Mouse (Mus musculus): Measurements from ENCODE around the gene Zbed3. TPM values are rescaled to one million over a fixed set of nuclear protein-coding genes. Genes with fewer than 3 reads are reported as not detected.

Gene Zbed3
- polyA plus RNA-seq, 1 experiment, result 13.7 TPM

- H3K4me3 ChIP-seq (ENCODE audit: low read depth, low read length), result peak overlapping the region; percentile 95
- H3K27me3 ChIP-seq (ENCODE audit: control insufficient read depth, insufficient read depth, low read length, poor library complexity, severe bottlenecking), result no peaks in the 10 kb centered on the region
Measured at GRCm38 (mm10) chr13:95336122-95336677, 12.8 kb downstream of the Zbed3 start.

GRCm38 (mm10) chr13:95343470-95343869, 20.1 kb downstream of the Zbed3 start:
- H3K9ac ChIP-seq (ENCODE audit: low read depth, poor library complexity, severe bottlenecking), result no peak overlapping the region
- no peak overlapping the region for H3K27ac ChIP-seq (ENCODE audit: insufficient read depth, low read length)
- TF ChIP-seq POLR2A (IDR thresholded peaks at IDR 0.05; ENCODE audit: insufficient read depth, low read length) (no peak), CTCF (IDR thresholded peaks at IDR 0.05; ENCODE audit: low read depth, low read length) (no peak), EP300 (IDR thresholded peaks at IDR 0.05; ENCODE audit: insufficient read depth, low read depth, low read length) (no peak)
- H3K36me3 ChIP-seq (ENCODE audit: control insufficient read depth, insufficient read depth, low read length, poor library complexity, severe bottlenecking), result no peaks in the 10 kb centered on the region
- H3K4me1 ChIP-seq (ENCODE audit: control insufficient read depth, insufficient read depth, low read length), result no peaks in the 10 kb centered on the region
- no peaks in the 10 kb centered on the region for H3K27me3 ChIP-seq (ENCODE audit: control insufficient read depth, insufficient read depth, low read length, poor library complexity, severe bottlenecking)
- H3K9me3 ChIP-seq (replicated peaks; ENCODE audit: control insufficient read depth, insufficient read depth, low read length, poor library complexity, severe bottlenecking), result no peaks in the 10 kb centered on the region
- H3K4me3 ChIP-seq (ENCODE audit: low read depth, low read length), result no peak overlapping the region

More at GRCm38 (mm10) chr13:95336122-95336677, 12.8 kb downstream of the Zbed3 start:
- H3K9me3 ChIP-seq (replicated peaks; ENCODE audit: control insufficient read depth, insufficient read depth, low read length, poor library complexity, severe bottlenecking), result no peaks in the 10 kb centered on the region
- H3K36me3 ChIP-seq (ENCODE audit: control insufficient read depth, insufficient read depth, low read length, poor library complexity, severe bottlenecking), result no peaks in the 10 kb centered on the region
- no peak overlapping the region for H3K27ac ChIP-seq (ENCODE audit: insufficient read depth, low read length)
- peak overlapping the region; percentile 89 for H3K9ac ChIP-seq (ENCODE audit: low read depth, poor library complexity, severe bottlenecking)
- no peaks in the 10 kb centered on the region for H3K4me1 ChIP-seq (ENCODE audit: control insufficient read depth, insufficient read depth, low read length)
- TF ChIP-seq EP300 (IDR thresholded peaks at IDR 0.05; ENCODE audit: insufficient read depth, low read depth, low read length) (no peak), POLR2A (IDR thresholded peaks at IDR 0.05; ENCODE audit: insufficient read depth, low read length) (no peak), CTCF (IDR thresholded peaks at IDR 0.05; ENCODE audit: low read depth, low read length) (peak; percentile 18)

GRCm38 (mm10) chr13:95345869-95346268, 22.5 kb downstream of the Zbed3 start:
- Histone ChIP-seq H3K4me1 (ENCODE audit: control insufficient read depth, insufficient read depth, low read length) (no peaks in the 10 kb centered on the region), H3K27ac (ENCODE audit: insufficient read depth, low read length) (no peak overlapping the region), H3K9ac (ENCODE audit: low read depth, poor library complexity, severe bottlenecking) (no peak overlapping the region), H3K9me3 (replicated peaks; ENCODE audit: control insufficient read depth, insufficient read depth, low read length, poor library complexity, severe bottlenecking) (no peaks in the 10 kb centered on the region), H3K4me3 (ENCODE audit: low read depth, low read length) (no peak overlapping the region), H3K27me3 (ENCODE audit: control insufficient read depth, insufficient read depth, low read length, poor library complexity, severe bottlenecking) (no peaks in the 10 kb centered on the region), H3K36me3 (ENCODE audit: control insufficient read depth, insufficient read depth, low read length, poor library complexity, severe bottlenecking) (no peaks in the 10 kb centered on the region)
- no peak for TF ChIP-seq EP300 (IDR thresholded peaks at IDR 0.05; ENCODE audit: insufficient read depth, low read depth, low read length)
- no peak for TF ChIP-seq CTCF (IDR thresholded peaks at IDR 0.05; ENCODE audit: low read depth, low read length)
- no peak for TF ChIP-seq POLR2A (IDR thresholded peaks at IDR 0.05; ENCODE audit: insufficient read depth, low read length)

GRCm38 (mm10) chr13:95347018-95347696, 23.7 kb downstream of the Zbed3 start:
- H3K4me1 ChIP-seq (ENCODE audit: control insufficient read depth, insufficient read depth, low read length), result no peaks in the 10 kb centered on the region
- TF ChIP-seq CTCF (IDR thresholded peaks at IDR 0.05; ENCODE audit: low read depth, low read length) (peak; percentile 71), EP300 (IDR thresholded peaks at IDR 0.05; ENCODE audit: insufficient read depth, low read depth, low read length) (no peak)
- H3K36me3 ChIP-seq (ENCODE audit: control insufficient read depth, insufficient read depth, low read length, poor library complexity, severe bottlenecking), result peaks cover 10% of the 10 kb centered on the region
- H3K27me3 ChIP-seq (ENCODE audit: control insufficient read depth, insufficient read depth, low read length, poor library complexity, severe bottlenecking), result no peaks in the 10 kb centered on the region
- H3K9me3 ChIP-seq (replicated peaks; ENCODE audit: control insufficient read depth, insufficient read depth, low read length, poor library complexity, severe bottlenecking), result no peaks in the 10 kb centered on the region
- H3K4me3 ChIP-seq (ENCODE audit: low read depth, low read length), result no peak overlapping the region
- H3K27ac ChIP-seq (ENCODE audit: insufficient read depth, low read length), result no peak overlapping the region
- no peak overlapping the region for H3K9ac ChIP-seq (ENCODE audit: low read depth, poor library complexity, severe bottlenecking)

- Histone ChIP-seq H3K9ac (ENCODE audit: low read depth, poor library complexity, severe bottlenecking) (no peak overlapping the region), H3K27me3 (ENCODE audit: control insufficient read depth, insufficient read depth, low read length, poor library complexity, severe bottlenecking) (no peaks in the 10 kb centered on the region), H3K9me3 (replicated peaks; ENCODE audit: control insufficient read depth, insufficient read depth, low read length, poor library complexity, severe bottlenecking) (no peaks in the 10 kb centered on the region), H3K27ac (ENCODE audit: insufficient read depth, low read length) (no peak overlapping the region), H3K4me3 (ENCODE audit: low read depth, low read length) (no peak overlapping the region), H3K4me1 (ENCODE audit: control insufficient read depth, insufficient read depth, low read length) (no peaks in the 10 kb centered on the region), H3K36me3 (ENCODE audit: control insufficient read depth, insufficient read depth, low read length, poor library complexity, severe bottlenecking) (peaks cover 13% of the 10 kb centered on the region)
- TF ChIP-seq POLR2A (IDR thresholded peaks at IDR 0.05; ENCODE audit: insufficient read depth, low read length) (no peak), EP300 (IDR thresholded peaks at IDR 0.05; ENCODE audit: insufficient read depth, low read depth, low read length) (no peak), CTCF (IDR thresholded peaks at IDR 0.05; ENCODE audit: low read depth, low read length) (no peak)
Measured at GRCm38 (mm10) chr13:95348476-95348875, 25.1 kb downstream of the Zbed3 start.

GRCm38 (mm10) chr13:95358223-95358622, 34.8 kb downstream of the Zbed3 start:
- TF ChIP-seq EP300 (IDR thresholded peaks at IDR 0.05; ENCODE audit: insufficient read depth, low read depth, low read length) (no peak), POLR2A (IDR thresholded peaks at IDR 0.05; ENCODE audit: insufficient read depth, low read length) (no peak), CTCF (IDR thresholded peaks at IDR 0.05; ENCODE audit: low read depth, low read length) (no peak)
- no peak overlapping the region for H3K9ac ChIP-seq (ENCODE audit: low read depth, poor library complexity, severe bottlenecking)
- H3K4me1 ChIP-seq (ENCODE audit: control insufficient read depth, insufficient read depth, low read length), result no peaks in the 10 kb centered on the region
- H3K27me3 ChIP-seq (ENCODE audit: control insufficient read depth, insufficient read depth, low read length, poor library complexity, severe bottlenecking), result no peaks in the 10 kb centered on the region
- no peak overlapping the region for H3K27ac ChIP-seq (ENCODE audit: insufficient read depth, low read length)
- no peaks in the 10 kb centered on the region for H3K9me3 ChIP-seq (replicated peaks; ENCODE audit: control insufficient read depth, insufficient read depth, low read length, poor library complexity, severe bottlenecking)
- H3K4me3 ChIP-seq (ENCODE audit: low read depth, low read length), result no peak overlapping the region
- H3K36me3 ChIP-seq (ENCODE audit: control insufficient read depth, insufficient read depth, low read length, poor library complexity, severe bottlenecking), result peaks cover 55% of the 10 kb centered on the region
